Mouse (Mus musculus) liver, postnatal 0 days (tissue): ENCODE results near the gene Utp15.

ENCODE experiments used
- CTCF ChIP-seq: sonication (generic); IDR thresholded peaks from 2 replicates; pipeline ENCODE4 v1.5.1; 2016; ENCODE audit warnings: antibody characterized with exemption, low read depth
- EP300 ChIP-seq: IDR thresholded peaks from 2 replicates; pipeline ENCODE4 v1.6.1; 2016; ENCODE audit warnings: antibody characterized with exemption, low read depth, mild to moderate bottlenecking

DNA sequence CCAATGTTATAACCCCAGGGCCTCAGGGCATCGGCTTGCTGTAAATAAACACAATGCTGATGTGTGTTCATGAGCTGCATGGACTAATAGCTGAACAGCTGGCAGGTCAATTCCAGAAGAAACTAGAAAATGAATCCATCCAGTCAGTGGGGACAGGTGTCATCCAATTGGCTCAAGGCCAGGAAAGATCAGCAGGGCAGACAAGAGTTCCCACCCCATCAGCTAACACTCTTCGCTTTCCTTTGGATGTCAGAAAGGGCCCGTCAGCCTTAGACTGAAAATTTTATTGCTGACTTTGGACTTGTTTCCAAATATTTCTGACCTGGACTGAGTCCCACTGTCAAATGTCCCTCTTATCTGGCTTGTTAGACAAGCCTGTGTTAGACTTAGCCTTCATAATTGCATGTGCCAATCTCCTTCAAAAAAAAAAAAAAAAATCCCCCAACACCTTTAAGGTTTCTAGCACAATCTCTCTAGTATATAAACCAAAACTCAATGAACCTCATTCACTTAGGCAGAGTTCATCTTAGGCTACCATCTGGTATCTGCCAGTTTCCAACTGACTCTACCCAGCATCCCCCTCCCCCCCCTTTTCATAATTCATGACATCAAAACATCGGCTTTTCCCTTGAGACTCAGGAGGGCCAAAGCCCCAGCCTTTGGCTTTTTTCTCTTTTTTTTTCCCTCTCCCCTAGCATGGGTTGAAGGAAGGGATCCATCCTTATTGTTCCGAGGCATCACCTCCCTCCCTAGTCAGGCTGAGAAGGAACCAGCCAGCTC, 18.1 kb downstream of the Utp15 start:
- no peak for TF ChIP-seq EP300
- no peak for TF ChIP-seq CTCF
